Mouse (Mus musculus) hindbrain, embryonic 11.5 days (tissue): ENCODE measurements around the gene Tnnt1. TPM values are rescaled to one million over a fixed set of nuclear protein-coding genes. Genes with fewer than 3 reads are reported as not detected.
"Not testable (repeated sequence)": the region's sequence is repeated elsewhere in the genome, so short reads cannot be mapped to it uniquely, and the experiment has no call there.

Experiments
- ATAC-seq: fragments of 200-750 bp; cut with Nextera tagmentation; 2 replicates; pipeline ENCODE4 v1.8.0; 2017; ENCODE audit warnings: mild to moderate bottlenecking, moderate TSS enrichment, moderate library complexity; ENCODE audit not compliant: low FRiP score
- DNase-seq: peaks from one replicate; pipeline ENCODE4 v3.0.0-alpha.2; 2015; ENCODE audit warnings: low spot score
- H3K27ac ChIP-seq: fragments of 300-500 bp; sonication (generic); 2 replicates; pipeline ENCODE4 v1.5.1; 2014; ENCODE audit warnings: mild to moderate bottlenecking, low read depth, low read length
- H3K27me3 ChIP-seq: fragments of 300-500 bp; sonication (generic); 2 replicates; pipeline ENCODE4 v1.6.1; 2014; ENCODE audit warnings: mild to moderate bottlenecking, low read length, moderate library complexity, mixed read lengths; ENCODE audit not compliant: control insufficient read depth, insufficient read depth
- H3K36me3 ChIP-seq: fragments of 300-500 bp; sonication (generic); 2 replicates; pipeline ENCODE4 v1.6.1; 2014; ENCODE audit warnings: mild to moderate bottlenecking, low read length, moderate library complexity, mixed read lengths; ENCODE audit not compliant: control insufficient read depth, insufficient read depth
- H3K4me1 ChIP-seq: fragments of 300-500 bp; sonication (generic); replicated peaks from 2 replicates; pipeline ENCODE4 v1.6.1; 2014; ENCODE audit warnings: low read length, mixed read lengths; ENCODE audit not compliant: control insufficient read depth, insufficient read depth
- H3K4me2 ChIP-seq: fragments of 300-500 bp; sonication (generic); replicated peaks from 2 replicates; pipeline ENCODE4 v1.6.1; 2014; ENCODE audit warnings: mild to moderate bottlenecking, low read depth, low read length
- H3K4me3 ChIP-seq: fragments of 300-500 bp; sonication (generic); 2 replicates; pipeline ENCODE4 v1.5.1; 2014; ENCODE audit warnings: low read depth, low read length
- H3K9ac ChIP-seq: fragments of 300-500 bp; sonication (generic); 2 replicates; pipeline ENCODE4 v1.6.1; 2014; ENCODE audit warnings: low read depth, low read length
- H3K9me3 ChIP-seq: fragments of 300-500 bp; sonication (generic); 2 replicates; pipeline ENCODE4 v1.6.1; 2016; ENCODE audit warnings: low read length; ENCODE audit not compliant: control insufficient read depth
- WGBS: fragments of 180-500 bp; shearing (Covaris S2); extraction: QIAGEN DNeasy Blood & Tissue Kit; methylation state at CpG from one replicate; pipeline ENCODE4 v1.1.7; 2014; 5-methylcytosine and 5-hydroxymethylcytosine counted together
- polyA plus RNA-seq: library from polyadenylated mRNA; unstranded; fragments of >200 nt; fragmentation: Nextera tagmentation; extraction: Ambion mirVana; gene quantifications from 2 replicates; pipeline ENCODE4 v1.2.1, GENCODE M21; 2014

Gene Tnnt1
- polyA plus RNA-seq, 1 experiment from 2014 or later: 18.1 TPM

DNA sequence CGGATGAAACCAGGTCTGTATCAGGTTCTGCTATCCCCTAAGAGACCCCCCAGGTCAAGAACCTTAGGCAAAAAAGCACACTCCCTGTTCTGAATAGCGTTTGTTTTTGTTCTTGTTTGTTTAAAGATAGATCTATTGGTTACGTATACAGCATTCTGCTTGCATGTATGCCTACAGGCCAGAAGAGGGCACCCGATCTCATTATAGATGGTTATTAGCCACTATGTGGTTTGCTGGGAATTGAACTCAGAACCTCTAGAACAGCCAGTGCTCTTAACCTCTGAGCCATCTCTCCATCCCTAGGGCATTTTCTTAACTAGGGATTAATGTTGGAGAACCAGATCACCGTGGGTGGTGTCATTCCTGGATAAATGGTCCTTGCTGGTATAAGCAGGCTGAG lies 25.2 kb upstream of the Tnnt1 start:
- Histone ChIP-seq H3K4me2 (no peak overlapping the region), H3K9me3 (no peaks in the 10 kb centered on the region), H3K27ac (no peak overlapping the region), H3K4me3 (no peak overlapping the region), H3K9ac (no peak overlapping the region), H3K4me1 (no peaks in the 10 kb centered on the region; the same call in 1 of the 2 replicates), H3K36me3 (no peaks in the 10 kb centered on the region), H3K27me3 (no peaks in the 10 kb centered on the region)
- ATAC-seq (no peak), DNase-seq (no peak)
- WGBS: 59% methylated on average over 5 of the region's 5 CpGs

DNA sequence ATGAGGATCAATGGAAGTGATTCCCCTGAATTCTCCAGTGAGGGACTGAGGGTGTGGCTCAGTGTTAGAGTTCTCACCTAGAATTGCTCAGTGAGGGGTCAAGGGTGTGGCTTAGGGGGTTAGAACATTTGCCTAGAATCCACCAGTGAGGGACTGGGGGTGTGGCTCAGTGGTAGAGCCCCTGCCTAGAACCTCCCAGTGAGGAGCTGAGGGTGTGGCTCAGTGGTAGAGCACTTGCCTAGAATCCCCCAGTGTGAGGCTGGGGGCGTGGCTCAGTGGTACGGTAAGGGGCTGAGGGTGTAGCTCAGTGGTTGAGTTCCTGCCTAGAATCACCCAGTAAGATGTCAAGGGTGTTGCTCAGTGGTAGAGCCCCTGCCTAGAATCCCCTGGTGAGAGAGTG lies 22.8 kb upstream of the Tnnt1 start:
- Histone ChIP-seq H3K4me1 (no peaks in the 10 kb centered on the region), H3K9ac (no peak overlapping the region), H3K27me3 (no peaks in the 10 kb centered on the region), H3K27ac (no peak overlapping the region), H3K9me3 (no peaks in the 10 kb centered on the region), H3K36me3 (no peaks in the 10 kb centered on the region), H3K4me2 (no peak overlapping the region), H3K4me3 (no peak overlapping the region)
- 73% methylated on average over 2 of the region's 2 CpGs for WGBS
- ATAC-seq (no peak), DNase-seq (no peak)

DNA sequence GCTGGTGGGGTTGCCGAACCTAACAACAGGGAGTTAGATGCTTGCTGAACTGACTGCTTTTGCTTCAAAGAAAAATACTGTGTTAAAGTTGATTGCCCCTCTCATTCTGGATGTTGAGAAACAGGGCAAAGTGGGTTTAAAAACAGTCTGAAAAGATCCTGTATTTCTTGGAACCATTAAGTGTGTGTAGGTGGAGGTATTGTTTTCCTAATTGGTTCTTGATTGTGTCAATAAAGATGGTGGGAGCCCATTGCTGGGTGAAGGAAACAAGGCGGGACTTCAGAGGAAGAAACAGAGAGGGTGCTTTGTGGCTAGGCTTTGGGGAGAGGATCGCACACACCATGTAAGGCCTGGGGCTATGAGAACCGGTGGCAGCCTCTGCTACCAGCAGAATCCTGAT lies 21.0 kb upstream of the Tnnt1 start:
- H3K4me2 ChIP-seq: no peak overlapping the region
- H3K27me3 ChIP-seq: no peaks in the 10 kb centered on the region
- DNase-seq (no peak), ATAC-seq (no peak)
- no peaks in the 10 kb centered on the region for H3K36me3 ChIP-seq
- no peak overlapping the region for H3K4me3 ChIP-seq
- H3K27ac ChIP-seq: no peak overlapping the region
- 63% methylated on average over 4 of the region's 4 CpGs for WGBS
- no peaks in the 10 kb centered on the region for H3K9me3 ChIP-seq
- no peak overlapping the region for H3K9ac ChIP-seq
- no peaks in the 10 kb centered on the region for H3K4me1 ChIP-seq

DNA sequence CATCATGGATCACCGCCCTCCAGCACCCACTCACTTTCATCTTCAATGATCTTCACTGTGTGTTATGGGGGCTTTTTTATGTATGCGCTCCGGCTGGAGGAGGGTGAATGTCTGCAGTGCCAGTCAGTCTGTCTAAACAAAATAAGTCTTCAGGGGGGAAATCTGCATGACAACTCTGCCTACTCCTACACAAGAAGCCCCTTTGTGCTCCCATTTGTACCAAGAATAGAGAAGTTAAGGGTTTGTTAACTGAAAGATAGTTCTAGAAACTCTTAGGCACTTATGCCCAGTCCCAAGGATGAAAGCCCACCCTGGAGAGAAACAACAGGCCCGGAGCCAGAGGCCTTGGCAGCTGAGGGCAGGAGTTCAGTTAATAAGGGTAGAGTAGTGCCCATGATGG lies 20.2 kb upstream of the Tnnt1 start:
- no peak for ATAC-seq
- Histone ChIP-seq H3K27me3 (no peaks in the 10 kb centered on the region), H3K36me3 (no peaks in the 10 kb centered on the region), H3K4me2 (no peak overlapping the region), H3K27ac (no peak overlapping the region), H3K4me1 (0 out of 2 replicates have a peak, but pooled peaks cover 2% of the 10 kb centered on the region), H3K4me3 (no peak overlapping the region), H3K9me3 (no peaks in the 10 kb centered on the region), H3K9ac (no peak overlapping the region)
- no peak for DNase-seq
- 86% methylated on average over 4 of the region's 4 CpGs for WGBS

DNA sequence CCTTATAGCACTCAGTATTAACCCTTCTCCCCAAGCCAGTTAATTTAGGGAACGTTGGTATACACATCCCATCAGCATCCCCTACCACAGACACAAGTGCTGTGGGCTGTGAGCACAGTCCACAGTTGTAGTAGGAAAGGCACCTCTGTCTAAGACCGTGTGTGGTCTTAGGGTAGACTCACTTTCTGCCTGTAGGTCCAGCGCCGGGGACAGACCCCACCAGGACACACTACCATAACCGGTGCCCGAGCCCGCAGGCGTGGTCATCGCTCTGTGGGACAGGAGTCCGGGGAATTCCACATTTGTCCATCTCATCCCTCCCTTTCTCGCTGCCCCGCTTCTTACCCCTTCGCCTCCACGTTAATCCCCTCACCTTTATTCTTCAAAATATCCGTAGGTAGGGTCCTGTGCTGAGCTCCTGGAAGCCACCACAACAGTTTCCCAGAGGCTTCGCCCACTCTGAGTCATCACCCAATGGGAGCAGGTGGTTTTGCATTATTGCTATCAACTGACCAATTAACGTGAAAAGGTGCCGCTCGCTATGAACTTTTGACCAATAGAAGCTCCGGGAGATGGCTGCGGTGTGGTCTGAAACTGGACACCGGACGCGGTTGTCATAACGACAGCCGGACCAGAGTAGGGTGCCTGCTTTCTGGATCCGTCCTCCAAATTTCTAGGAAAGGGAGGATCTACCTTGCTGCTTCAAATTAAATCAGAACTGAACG lies 16.0 kb upstream of the Tnnt1 start, which contains the start of gene Dnaaf3:
Dnaaf3 (minus strand) TSS at position 449 of the 725 bp plus-strand sequence.
- 3% methylated on average over 28 of the region's 28 CpGs for WGBS
- Histone ChIP-seq H3K27ac (no peak within 1 kb of the TSS), H3K4me3 (peak within 1 kb of the TSS; percentile 13), H3K9me3 (no peaks in the 10 kb centered on the region), H3K4me1 (0 out of 2 replicates have a peak, but pooled peaks cover 2% of the 10 kb centered on the region), H3K4me2 (peak within 1 kb of the TSS; percentile 27), H3K36me3 (no peaks in the 10 kb centered on the region), H3K9ac (no peak within 1 kb of the TSS), H3K27me3 (peaks cover 3% of the 10 kb centered on the region)
- ATAC-seq: peak; percentile 92
- DNase-seq: peak; percentile 83

DNA sequence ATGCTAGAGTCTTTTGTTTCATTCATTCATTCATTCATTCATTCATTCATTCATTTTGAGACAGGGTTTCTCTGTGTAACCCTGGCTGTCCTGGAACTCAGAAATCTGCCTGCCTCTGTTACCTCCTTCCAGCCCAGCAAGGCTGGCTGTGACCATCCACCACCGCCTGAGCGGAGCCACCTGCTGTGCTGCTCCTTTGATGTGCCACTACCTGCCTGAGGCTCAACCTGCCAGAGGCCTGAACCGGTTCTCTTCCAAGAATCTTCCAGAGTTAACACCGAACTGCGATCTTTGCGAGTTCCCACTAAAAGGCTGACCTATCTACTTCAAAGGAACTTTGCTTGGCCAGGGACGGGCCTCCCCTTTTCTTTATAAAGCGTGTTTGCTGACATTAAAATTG lies 14.0 kb upstream of the Tnnt1 start:
- DNase-seq, H3K27ac ChIP-seq, H3K9ac ChIP-seq, H3K9me3 ChIP-seq, H3K27me3 ChIP-seq, H3K36me3 ChIP-seq, ATAC-seq, H3K4me1 ChIP-seq, H3K4me2 ChIP-seq, H3K4me3 ChIP-seq: not testable (repeated sequence)
- WGBS: 48% methylated on average over 7 of the region's 8 CpGs

DNA sequence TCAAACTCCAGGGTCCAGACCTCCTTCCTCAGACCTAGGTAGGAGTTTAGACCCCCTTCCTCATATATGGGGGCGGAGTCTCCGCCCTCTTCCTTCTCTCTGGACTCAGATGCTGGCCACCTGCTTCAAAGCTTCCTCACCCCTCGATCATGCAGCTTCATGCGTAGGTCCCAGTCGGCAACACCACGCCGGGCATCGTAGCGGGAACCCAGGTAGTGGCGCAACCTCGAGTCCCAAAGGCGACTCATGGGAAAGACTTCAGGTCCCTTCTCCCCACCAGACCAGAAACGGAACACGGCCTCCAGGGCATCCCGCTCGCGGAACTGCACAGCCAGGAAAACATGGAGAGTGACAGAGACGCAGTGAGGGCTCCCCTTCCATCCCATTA lies 11.1 kb upstream of the Tnnt1 start:
- no peak overlapping the region for H3K9ac ChIP-seq
- no peaks in the 10 kb centered on the region for H3K9me3 ChIP-seq
- WGBS: 56% methylated on average over 18 of the region's 18 CpGs
- H3K36me3 ChIP-seq: no peaks in the 10 kb centered on the region
- H3K4me2 ChIP-seq: no peak overlapping the region
- H3K4me1 ChIP-seq: 0 out of 2 replicates have a peak, but pooled peaks cover 2% of the 10 kb centered on the region
- H3K4me3 ChIP-seq: no peak overlapping the region
- no peak overlapping the region for H3K27ac ChIP-seq
- DNase-seq: peak; percentile 16
- 0 out of 2 replicates have a peak, but pooled peaks have one; percentile 4 for ATAC-seq
- peaks cover 3% of the 10 kb centered on the region for H3K27me3 ChIP-seq

DNA sequence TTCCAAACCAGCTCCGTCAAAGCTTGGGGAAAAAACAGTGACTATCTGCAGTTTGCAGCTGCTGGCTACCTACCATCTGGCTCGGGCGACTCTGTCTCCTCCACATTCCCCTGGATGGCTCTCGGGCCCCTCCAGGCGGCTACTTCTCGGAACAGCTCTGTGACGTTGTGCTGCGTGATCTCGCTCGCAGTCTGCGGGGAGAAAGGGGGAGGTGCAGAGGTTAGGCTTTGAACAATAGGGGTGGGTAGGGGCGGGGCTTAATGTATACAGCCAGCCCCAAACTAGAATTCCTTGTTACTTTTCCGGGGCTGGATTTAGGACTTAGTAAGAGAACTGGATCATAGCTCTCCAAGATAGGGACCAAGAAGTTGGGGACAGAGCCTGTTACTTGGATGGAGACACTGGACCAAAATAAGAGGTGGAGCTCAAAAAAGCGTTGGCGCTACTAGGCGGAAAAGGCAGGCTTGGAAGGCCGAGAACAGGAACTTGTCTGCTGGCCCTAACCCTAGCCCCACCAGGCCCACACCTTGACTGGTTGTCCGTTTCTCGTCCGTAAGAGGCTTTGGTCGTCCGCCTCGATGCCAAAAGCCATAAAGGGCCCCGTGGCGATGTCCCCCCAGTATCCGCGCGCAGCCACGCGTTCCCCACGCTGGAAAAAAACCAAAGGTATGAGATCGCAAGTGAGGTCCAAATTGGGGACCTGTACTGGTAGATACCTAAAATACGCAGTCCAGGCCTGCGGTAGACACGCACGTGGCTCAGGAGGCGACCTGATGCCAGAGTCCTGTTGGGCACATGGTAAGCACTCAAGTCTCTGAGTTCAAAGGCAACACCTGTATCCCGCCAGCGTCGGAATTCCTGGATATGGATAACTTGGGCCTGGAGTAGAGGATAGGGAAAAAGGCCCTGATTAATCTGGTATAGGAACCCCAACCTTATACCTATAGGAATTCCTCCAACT lies 10.4 kb upstream of the Tnnt1 start:
- H3K9ac ChIP-seq: peak overlapping the region; percentile 46
- H3K4me3 ChIP-seq: peak overlapping the region; percentile 25
- H3K27me3 ChIP-seq: peaks cover 3% of the 10 kb centered on the region
- H3K27ac ChIP-seq: no peak overlapping the region
- H3K9me3 ChIP-seq: no peaks in the 10 kb centered on the region
- DNase-seq (peak; percentile 93), ATAC-seq (peak; percentile 94)
- peak overlapping the region; percentile 47 for H3K4me2 ChIP-seq
- H3K4me1 ChIP-seq: no peaks in the 10 kb centered on the region
- WGBS: 19% methylated on average over 40 of the region's 40 CpGs
- no peaks in the 10 kb centered on the region for H3K36me3 ChIP-seq
